Mouse (Mus musculus): ENCODE measurements around the gene Cgnl1.

Gene Cgnl1

DNA sequence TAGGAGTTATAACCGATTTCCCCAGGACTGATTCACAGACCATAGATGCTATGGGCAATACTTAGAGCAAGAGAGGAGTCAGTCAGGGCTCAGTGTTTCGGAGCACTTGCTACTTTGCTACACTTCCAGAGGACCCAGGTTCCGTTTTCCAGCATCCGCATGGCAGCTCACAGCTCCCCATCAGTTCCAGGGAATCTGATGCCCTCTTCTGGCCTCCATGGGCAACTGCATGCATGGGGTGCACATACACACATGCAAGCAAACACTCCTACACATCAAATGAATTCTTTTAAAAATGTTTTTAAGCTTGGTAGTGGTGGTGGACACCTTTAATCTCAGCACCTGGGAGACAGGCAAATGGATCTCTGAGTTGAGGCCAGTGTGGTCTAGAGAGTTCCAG lies 98.9 kb downstream of the Cgnl1 start:
- no peak for DNase-seq (ENCODE audit: low read depth)

DNA sequence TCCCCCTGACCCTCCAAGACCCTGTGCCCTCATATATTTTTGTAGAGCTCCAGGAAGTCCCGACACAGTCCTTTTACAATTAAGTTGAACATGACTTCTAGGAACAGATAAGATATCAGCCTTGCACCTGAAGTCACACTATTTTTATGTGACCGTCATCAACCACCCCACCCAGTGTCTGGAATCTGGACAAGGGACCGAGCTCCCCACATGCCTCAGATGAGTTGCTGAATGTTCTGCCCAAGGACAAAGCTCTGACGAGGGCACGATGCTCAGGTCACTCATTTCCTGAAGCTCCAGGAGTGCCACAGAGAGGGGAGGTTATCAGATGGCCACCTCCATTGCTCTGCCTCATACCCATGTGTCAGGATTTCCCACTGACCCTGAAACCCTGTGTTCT lies 100.7 kb downstream of the Cgnl1 start:
- DNase-seq (ENCODE audit: low read depth), result no peak

DNA sequence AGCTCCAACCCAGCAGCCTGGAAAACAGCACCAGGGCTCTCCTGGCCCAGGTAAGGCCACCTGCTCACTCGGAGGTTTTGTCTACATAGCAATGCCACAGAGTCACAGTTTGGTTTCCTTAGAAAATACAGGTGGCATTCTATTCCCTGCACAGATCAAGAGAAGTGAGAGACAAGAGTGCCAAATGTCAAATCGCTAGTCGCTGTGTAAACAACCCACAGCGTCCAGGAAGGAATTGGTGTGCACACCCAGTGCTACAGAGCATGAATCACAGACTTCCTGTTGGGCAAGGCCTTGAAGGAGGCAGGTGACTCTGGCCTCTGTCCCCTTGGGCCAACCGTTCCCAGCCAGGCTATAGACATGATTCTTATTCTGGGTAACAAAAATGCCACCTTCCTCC lies 103.8 kb downstream of the Cgnl1 start:
- DNase-seq (ENCODE audit: low read depth), result peak; percentile 6

DNA sequence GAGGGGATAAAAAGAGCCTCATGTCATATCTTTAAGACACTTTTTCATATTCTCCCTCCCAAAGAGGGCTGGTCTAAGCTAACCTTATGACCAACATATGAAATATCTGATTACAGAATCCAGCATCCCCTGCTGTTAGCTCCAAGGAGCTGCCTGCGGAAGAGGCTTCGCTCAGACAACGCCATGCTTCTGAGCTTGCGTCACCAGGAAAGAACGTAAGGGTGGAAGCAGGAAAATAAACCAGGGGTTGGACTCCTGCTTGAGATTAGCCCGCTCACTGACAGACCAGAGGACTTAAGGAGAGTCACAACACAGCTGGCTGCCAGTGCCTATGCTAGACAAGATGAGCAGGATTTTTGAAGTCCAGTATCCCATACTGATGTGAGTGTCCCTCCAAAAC lies 105.0 kb downstream of the Cgnl1 start:
- DNase-seq (ENCODE audit: low read depth), result peak; percentile 42

DNA sequence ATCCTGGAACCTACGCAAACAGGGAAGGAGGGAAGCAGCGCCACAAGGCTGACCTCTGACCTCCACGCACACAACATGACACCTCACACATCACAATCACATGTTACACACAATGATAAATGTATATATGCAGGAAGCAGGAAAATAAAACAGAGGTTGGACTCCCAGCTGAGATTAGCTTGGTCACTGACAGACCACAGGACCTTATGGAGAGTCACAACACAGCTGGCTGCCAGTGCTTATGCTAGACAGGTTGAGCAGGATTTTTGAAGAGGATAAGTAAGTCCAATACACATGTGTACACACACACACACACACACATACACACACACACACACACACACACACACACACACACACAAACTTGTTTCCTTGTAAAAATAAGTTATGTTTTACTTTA lies 105.9 kb downstream of the Cgnl1 start:
- DNase-seq (ENCODE audit: low read depth), result no peak

DNA sequence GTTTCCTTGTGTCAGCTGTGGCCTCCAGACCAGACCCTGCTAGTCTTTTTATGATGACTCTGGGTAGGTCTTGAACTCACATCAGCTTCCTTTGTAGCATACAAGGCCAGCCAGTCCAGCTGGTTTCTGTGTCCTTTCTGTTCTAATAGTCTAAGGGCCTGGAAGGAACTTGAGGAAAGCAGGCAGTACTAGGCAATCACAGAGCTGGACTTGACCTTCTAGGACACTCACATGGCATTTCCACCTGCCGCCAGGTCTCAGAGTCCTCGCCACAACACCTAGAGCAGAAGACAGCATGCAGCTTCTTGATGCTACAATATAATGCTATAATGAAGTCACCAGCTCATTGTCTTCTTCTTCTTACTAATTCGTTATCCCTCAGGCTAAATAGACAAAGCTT lies 106.5 kb downstream of the Cgnl1 start:
- no peak for DNase-seq (ENCODE audit: low read depth)

DNA sequence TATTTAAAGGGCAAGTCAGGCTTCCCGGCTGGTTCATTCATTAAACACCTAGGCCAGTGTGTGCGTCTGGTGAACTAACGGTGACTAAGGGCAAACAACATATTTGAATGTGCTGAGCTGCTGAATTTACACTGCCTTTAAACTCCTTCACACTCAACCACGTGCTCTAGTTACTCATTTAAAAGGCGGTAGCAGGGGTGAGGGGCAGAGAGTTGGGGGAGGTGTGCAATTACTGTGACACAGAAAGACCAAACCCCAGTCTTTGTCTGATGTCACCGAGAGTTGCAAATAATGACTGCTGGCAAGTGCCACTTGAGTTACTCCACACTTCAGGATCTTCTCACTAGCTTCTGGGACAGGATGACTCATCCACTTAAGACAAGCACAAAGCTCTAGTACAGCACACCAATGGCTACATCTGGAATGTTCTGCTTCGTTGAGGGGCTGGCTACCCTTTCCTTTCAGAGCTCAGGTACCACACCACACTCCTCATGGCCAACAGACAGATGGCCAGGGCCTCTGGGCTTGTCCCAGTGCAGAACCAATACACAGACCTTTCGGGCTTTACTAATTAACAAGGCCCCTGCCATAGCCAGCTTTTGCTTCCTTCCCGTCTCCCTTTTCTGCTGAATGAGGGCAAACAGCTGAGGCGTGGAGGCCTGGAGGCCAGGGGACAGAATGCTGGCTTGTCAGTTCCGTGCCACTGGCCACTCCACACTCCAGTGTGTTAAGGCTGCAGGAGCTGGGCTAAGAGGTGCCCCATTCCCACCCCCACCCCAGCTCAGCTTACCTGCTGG lies 107.8 kb downstream of the Cgnl1 start:
- DNase-seq (ENCODE audit: low read depth), result no peak

DNA sequence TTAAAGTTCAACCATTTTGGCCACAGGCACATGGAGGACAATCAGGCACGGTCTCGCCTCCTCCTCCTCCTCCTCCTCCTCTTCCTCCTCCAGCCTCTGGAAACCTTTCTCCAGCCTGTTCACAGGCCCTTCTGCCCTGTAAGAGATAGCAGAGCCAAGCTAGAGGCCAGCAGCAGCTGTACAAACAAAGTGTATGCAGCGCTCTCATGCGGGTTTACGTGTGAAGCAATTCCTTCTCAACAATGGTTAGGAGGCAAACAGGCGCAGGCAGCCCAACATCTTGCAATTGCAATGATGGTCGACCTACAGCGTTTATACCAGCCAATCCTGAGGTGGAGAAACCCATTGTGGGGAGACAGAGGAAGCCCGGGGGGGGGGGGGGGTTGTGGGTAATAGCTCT lies 110.9 kb downstream of the Cgnl1 start:
- peak; percentile 10 for DNase-seq (ENCODE audit: low read depth)

DNA sequence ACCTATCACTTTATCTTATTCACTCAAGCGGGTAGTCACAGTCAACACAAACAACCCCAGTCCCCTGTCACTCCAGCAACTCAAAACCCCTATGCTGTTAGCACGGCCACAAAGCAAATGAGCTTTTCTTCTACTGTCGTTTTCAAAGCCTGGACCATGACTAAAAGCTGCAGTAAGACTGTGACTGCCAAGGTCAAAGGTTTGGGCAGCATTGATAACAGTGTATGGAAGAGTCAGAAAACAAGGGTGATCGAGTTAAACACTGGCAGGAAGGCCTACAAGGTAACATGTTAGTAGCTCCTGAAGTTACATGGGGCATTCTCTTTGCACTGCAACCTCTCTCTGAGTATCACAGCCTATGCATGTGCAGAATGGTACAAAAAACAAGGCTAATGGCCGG lies 111.7 kb downstream of the Cgnl1 start:
- no peak for DNase-seq (ENCODE audit: low read depth)

DNA sequence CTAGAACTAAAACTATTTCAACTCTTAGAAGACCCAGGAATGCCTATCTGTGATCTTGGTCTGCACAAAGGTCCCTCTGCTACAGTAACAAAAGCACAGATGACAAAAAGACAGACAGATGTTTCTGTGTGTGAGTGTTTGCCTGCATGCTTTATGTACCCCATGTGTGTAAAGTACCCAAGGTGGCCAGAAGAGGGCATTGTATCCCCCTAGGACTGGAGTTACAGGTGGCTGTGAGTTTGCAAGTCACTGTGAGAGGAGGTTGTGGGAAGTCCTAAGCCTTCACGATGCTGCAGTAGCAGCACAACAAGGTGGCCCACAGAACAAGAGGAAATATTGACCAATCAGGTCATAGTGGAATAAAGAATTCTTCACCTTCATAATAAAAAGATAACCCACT lies 114.2 kb downstream of the Cgnl1 start:
- no peak for DNase-seq (ENCODE audit: low read depth)

DNA sequence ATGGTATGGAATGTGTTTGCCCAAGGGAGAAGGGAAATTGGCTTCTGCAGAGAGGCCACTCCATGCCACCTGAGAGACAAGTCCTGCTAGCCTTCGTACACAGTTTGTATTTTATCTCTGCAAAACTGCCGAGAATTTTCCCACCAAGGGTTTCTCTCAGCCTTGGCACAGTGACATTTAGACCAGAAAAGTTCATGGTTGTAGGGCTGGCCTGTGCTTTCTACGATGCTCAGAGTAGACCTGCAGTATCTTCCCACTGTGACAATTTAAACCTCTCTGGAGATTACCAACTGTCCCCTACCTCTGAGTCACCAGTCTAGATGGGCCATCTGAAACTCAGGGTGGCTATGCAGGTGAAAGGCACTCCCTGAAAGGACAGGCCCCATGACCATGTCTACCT lies 116.5 kb downstream of the Cgnl1 start:
- DNase-seq (ENCODE audit: low read depth), result no peak

DNA sequence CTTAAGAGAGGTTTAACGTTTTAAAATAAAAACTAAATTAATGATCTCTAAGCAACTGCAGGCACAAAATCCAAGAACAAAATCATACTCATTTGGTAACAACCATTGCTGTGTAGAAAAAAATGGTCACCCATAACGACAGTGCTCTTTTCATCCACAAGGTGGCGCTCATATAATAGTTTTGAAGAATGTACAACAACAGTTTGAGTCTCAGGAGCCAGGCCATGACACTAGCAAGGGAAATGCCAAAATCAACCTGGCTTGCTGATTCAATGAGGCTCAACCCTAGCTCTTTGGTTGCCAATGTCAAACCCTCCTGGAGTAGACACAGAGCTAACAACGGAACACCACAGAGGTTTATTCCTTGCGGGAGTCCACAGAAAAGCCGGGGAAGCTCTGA lies 125.3 kb downstream of the Cgnl1 start:
- peak; percentile 84 for DNase-seq (ENCODE audit: low read depth)

DNA sequence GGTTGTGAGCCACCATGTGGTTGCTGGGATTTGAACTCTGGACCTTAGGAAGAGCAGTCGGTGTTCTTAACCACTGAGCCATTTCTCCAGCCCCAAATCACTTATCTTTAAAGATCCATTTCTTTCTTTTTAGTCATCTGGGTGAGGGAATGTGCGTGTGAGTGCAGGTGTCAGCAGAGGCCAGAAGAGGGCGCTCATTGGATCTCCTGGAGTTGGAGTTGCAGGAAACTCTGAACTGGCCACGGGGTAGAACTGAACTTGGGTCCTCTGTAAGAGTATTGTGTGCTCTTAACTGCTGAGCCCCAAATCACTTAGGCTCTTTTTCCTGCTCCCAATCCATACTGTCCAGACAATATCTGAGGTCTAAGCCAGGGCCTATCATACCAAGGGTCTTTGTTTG lies 127.8 kb downstream of the Cgnl1 start:
- no peak for DNase-seq (ENCODE audit: low read depth)

DNA sequence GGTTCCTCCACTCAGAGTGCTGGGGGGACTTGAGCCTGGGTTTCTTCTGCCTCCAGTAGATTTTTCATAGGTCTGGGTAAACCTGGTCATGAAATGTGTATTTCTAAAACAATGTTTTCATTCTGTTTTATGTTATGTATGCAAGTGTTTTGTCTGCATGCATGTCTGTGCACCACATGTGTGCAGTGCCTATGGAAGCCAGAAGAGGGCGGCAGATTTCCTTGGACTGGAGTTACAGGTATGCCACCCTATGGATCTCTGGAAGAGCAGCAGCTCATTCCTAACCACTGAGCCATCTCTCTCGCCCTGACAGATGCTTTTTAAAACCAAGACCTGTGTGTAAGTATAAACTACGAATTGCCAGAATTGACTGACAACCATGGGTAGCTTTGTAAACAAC lies 129.1 kb downstream of the Cgnl1 start:
- DNase-seq (ENCODE audit: low read depth), result no peak

DNA sequence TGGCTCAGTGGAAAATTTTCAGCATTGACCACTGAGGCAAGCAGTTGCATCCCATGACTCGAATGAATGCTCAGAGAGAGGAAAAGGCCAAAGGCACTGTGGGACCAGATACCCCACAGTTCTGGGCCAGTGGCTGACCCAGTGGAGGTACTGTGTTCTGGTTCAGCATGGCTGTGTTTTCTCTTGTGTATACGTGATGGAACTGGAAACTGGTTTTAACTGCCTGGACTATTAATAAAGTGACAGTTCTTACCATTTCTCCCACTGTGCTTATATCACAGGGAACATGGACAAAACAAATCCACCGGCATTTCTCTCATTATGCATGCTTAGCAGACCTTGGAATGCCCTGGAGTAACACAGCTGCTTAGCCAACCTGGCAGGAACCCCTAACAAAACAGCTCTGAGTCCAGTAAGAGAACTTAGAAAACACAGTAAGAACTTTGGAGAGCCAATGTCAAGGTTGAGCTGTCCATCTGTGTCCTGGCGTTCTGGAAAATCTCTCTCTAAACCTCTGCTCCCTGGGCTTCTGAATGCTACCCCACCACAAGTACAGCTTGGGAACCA lies 131.0 kb downstream of the Cgnl1 start:
- DNase-seq (ENCODE audit: low read depth), result no peak

DNA sequence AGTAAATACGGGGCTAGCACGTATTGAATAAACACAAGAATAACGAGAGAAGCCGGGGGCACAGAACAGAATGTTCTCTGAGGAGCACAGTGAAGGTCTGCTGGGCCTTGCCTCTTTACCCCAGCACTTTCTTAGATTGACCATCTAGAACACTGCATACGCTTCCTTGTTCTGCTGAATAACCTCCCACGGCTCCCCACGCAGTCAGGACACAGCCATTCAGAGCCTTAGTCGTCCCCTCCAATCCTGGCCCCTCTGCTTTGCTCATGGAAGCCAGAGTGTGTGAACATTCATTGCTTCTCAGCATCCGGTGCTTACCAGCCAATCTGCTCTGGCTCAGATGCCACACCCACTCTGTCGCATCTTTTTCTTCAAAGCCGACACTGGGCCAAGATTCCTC lies 133.2 kb downstream of the Cgnl1 start:
- no peak for DNase-seq (ENCODE audit: low read depth)

DNA sequence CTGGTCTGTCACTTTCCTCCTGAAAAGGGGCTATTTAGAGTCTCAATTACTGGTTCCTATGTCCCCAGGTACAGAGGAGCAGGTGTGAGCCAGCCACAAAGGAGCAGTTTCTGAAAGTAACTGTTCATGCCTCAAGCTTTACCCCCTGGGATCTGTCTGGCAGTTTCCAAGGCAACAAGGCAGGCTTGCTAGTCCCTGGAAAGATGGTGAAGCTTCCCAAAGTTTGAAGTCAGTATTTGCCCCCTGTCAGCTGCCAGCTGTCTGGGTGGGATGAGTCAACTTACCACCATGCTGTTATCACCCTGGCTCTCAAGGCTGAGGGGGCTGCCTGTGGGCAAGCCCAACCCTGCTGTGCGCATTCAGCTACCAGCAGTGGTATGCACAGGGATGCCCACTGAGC lies 134.5 kb downstream of the Cgnl1 start:
- DNase-seq (ENCODE audit: low read depth), result no peak

DNA sequence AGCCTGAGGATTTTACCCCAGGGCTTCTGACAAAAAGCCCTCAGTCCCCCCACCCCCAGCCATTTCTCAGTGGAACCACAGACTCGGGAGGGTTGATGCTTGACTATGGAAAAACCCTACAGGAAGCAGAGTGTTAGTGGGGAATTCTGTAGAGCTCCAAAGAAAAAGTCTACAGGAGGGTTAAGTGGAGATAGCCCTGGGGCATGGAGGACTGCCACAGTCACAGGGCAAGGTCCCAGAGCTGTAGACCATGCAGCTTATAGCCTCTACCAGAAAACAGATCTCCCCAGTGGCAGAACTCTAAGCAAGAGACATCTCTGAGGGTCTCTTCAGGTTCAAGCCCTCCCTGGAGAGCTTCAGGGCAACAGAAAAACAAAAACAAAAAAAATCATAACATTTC lies 135.8 kb downstream of the Cgnl1 start:
- no peak for DNase-seq (ENCODE audit: low read depth)

DNA sequence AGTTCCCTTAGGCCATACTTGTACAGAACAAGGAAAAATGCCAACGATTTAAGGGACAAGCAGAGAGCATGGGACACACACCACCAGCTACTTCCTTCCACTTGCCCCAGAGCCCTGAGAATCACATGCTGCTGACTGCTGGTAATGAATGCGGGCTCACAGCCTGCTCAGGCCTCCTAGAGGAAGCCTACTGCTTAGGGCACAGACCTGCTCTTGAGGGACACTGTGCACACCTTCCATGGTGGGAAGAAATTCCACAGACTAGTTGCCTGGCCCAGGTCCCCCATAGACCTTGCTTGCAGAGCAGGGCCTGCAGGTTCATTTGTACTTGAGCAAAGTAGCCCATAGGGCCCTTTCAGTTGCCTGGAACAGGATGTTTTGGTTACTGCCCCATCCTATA lies 136.5 kb downstream of the Cgnl1 start:
- DNase-seq (ENCODE audit: low read depth), result no peak

DNA sequence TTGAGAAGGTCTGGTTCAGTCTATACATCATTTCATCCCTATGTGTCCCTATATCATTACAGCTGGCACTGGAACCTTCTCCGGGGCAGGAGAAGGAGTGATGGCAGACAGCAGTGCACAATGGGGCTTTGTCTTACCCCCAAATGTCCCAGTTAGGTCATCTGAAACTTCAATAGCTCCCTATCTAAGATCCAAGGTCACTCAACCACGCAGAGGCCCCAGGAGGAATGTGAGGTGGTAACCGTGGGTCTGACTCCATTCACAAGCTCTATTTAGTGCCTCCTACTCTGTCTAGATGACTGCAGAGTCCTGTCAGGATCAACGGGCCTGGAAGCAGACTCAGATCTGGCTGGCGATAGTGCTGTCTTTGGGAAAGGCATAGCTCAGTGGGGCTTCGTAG lies 142.5 kb downstream of the Cgnl1 start:
- DNase-seq (ENCODE audit: low read depth), result no peak

DNA sequence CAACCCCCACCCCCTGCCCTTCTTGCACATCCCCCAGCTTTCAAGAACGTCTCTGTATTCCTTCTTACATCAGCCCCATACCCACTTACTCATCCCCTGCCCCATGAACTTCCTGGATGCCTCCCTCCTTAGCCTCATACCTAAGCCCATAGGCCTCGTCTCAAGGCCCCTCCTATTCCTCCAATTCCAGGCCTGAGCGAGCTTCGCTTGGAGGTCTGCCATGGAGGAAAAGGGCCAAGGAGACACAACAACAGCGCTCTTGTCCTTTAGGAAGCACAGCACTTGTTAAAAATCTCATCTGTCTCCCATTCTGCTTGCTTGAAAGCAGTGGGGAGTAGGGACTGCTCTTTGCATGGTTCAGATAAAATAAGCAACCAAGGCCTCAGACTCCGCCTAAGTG lies 143.1 kb downstream of the Cgnl1 start:
- DNase-seq (ENCODE audit: low read depth), result no peak

DNA sequence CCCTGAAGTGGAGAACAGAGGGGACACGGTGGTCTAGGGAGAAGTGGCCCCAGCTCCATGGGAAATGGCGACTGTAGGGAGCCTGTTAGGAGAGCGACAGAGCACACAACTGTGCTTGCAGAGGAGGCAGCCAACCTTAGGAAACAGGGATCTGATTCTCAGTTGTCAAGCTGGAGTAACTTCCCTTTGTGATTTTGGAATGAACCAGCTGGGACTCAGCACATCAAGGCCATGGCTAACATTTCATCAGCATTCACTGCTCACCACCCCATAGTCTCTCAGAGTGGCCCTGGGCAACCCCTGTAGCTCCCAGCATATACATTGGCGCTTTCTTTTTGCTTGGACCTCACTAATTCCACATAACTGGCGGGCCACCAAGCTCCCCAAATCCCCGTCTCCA lies 145.4 kb downstream of the Cgnl1 start:
- DNase-seq (ENCODE audit: low read depth), result no peak

DNA sequence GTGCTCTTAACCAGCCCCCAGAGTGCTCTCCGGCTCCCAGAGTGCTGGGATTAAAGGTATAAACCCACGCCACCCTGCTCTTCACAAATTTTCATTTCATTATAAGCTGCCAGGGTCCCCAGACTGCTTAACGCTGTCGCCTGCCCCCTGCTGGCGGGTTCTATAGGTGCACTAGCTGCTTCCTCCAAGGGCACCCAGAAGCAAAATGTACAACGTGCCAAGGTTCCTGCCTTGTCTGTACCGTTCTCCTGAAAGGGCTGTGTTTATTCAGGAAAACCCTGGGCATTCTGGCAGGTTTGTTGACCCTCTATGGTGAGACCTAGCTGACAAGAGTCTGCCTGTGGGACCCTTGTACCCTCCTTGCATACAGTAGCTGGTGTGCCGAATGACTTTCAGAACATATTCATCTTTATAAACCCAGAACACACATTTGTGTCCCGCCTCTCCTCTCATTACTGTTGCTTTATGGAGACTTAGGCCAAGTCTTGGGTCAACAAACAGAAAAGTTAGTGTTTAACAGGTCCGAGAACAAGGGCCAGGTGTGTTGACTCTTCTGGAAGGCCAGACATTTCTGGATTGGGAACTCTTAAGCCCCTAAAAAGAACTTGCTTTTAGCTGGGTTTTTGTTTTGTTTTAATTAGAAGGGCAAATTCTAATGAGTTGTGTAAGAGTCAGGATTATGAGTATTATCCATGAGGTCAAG lies 146.5 kb downstream of the Cgnl1 start:
- peak; percentile 60 for DNase-seq (ENCODE audit: low read depth)

Measured in NIH3T3 (cell line).